Mouse (Mus musculus) megakaryocyte, embryonic 14.5 days (primary cell): ENCODE results near the gene Arhgef33.

ENCODE experiments used
- FLI1 ChIP-seq: IDR thresholded peaks from 2 replicates; pipeline ENCODE4 v1.6.1; 2012; ENCODE audit warnings: low read length, inconsistent platforms, mixed read lengths
- GATA1 ChIP-seq: IDR thresholded peaks from 3 replicates; pipeline ENCODE4 v1.6.1; 2012; ENCODE audit warnings: mixed read lengths, low read length, inconsistent platforms, borderline replicate concordance

GRCm38 (mm10) chr17:80390024-80390423 lies 82.8 kb downstream of the Arhgef33 start:
- TF ChIP-seq GATA1 (no peak), FLI1 (no peak)
